Mouse (Mus musculus): ENCODE results near the gene Hdac4. TPM values are rescaled to one million over a fixed set of nuclear protein-coding genes. Genes with fewer than 3 reads are reported as not detected.

The Hdac4 gene
- polyA plus RNA-seq, 1 experiment from 2014 or later, result 21.2 TPM

DNA sequence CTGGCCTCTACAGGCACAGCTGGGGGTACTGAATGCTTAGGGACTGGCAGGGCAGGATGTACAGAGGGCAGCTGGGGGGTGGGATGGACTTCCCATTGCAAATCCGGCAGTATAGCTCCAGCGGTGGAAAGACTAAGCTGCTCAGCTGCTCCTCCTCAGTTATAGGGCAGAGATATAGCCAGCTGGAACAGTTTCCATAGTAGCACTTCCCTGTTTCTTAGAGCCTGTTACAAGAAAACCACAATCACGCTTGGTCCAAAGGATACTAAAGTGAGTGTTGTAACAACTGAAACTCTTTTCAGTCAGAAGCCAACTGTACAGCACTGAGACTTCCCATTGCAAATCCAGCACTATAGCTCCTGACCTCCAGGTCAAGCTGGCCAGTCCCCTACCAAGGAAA, 161.3 kb downstream of the Hdac4 start:
- no peak overlapping the region for H3K4me3 ChIP-seq (ENCODE audit: low read depth, low read length)
- H3K4me1 ChIP-seq (replicated peaks; ENCODE audit: control insufficient read depth, insufficient read depth, low read length), result no peaks in the 10 kb centered on the region; the same call in 1 of the 2 replicates
- H3K36me3 ChIP-seq (ENCODE audit: control insufficient read depth, insufficient read depth, low read length), result no peaks in the 10 kb centered on the region
- H3K27ac ChIP-seq (ENCODE audit: low read depth, low read length), result no peak overlapping the region
- H3K9me3 ChIP-seq (ENCODE audit: control insufficient read depth, low read length), result no peaks in the 10 kb centered on the region
- 72% methylated on average over 3 of the region's 3 CpGs for WGBS
- H3K9ac ChIP-seq (ENCODE audit: low read depth, low read length), result no peak overlapping the region
- no peak overlapping the region for H3K4me2 ChIP-seq (replicated peaks; ENCODE audit: low read depth, low read length)
- no peak for ATAC-seq (ENCODE audit: low FRiP score)
- no peaks in the 10 kb centered on the region for H3K27me3 ChIP-seq (ENCODE audit: control insufficient read depth, insufficient read depth, low read length)
- DNase-seq (ENCODE audit: low spot score), result no peak

DNA sequence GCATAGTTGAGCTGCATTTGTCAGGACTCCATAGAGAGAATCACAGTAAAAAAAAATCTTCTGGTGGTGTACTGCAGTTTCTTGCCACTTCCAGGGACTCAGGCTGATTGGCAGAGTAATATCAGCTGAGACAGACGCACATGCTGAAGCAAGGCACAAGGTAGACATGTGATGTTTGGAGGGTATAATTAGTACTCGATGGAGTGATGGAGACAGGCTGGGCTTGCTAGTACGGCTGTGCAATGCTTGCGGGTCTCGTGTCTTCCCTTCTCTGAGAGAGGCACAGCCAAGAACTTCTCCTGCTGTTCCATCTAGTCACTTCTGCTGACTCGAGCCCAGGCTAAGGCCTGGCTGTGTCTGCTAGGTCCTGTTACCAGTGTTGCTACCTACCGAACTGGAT, 162.0 kb downstream of the Hdac4 start:
- ATAC-seq (ENCODE audit: low FRiP score) (no peak), DNase-seq (ENCODE audit: low spot score) (no peak)
- Histone ChIP-seq H3K9me3 (ENCODE audit: control insufficient read depth, low read length) (no peaks in the 10 kb centered on the region), H3K27ac (ENCODE audit: low read depth, low read length) (no peak overlapping the region), H3K4me2 (replicated peaks; ENCODE audit: low read depth, low read length) (no peak overlapping the region), H3K4me1 (replicated peaks; ENCODE audit: control insufficient read depth, insufficient read depth, low read length) (no peaks in the 10 kb centered on the region; the same call in 1 of the 2 replicates), H3K36me3 (ENCODE audit: control insufficient read depth, insufficient read depth, low read length) (no peaks in the 10 kb centered on the region), H3K4me3 (ENCODE audit: low read depth, low read length) (no peak overlapping the region), H3K27me3 (ENCODE audit: control insufficient read depth, insufficient read depth, low read length) (no peaks in the 10 kb centered on the region), H3K9ac (ENCODE audit: low read depth, low read length) (no peak overlapping the region)
- WGBS, result 92% methylated on average over 7 of the region's 7 CpGs

DNA sequence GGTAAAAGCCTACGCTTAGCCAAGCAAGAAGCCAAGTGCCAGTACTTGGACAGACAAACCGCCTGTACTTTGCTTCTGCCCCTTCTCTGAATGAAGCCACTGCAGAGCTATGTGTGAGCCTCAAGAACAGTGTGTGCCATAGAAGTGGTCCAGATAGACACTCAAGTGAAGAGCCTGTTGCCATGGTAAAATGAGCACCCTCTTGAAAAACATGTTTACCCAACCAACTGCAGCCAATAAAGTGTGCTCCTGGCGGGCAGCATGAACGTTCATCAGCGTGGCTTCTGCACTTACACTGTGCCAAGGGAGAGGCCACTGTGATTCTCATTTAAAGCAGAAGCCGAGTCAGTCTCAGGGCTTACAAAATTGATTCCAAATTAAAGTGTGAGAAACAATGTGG, 165.0 kb downstream of the Hdac4 start:
- Histone ChIP-seq H3K36me3 (ENCODE audit: control insufficient read depth, insufficient read depth, low read length) (no peaks in the 10 kb centered on the region), H3K4me2 (replicated peaks; ENCODE audit: low read depth, low read length) (no peak overlapping the region), H3K4me1 (replicated peaks; ENCODE audit: control insufficient read depth, insufficient read depth, low read length) (no peaks in the 10 kb centered on the region), H3K4me3 (ENCODE audit: low read depth, low read length) (no peak overlapping the region), H3K9ac (ENCODE audit: low read depth, low read length) (no peak overlapping the region), H3K27ac (ENCODE audit: low read depth, low read length) (no peak overlapping the region), H3K27me3 (ENCODE audit: control insufficient read depth, insufficient read depth, low read length) (no peaks in the 10 kb centered on the region), H3K9me3 (ENCODE audit: control insufficient read depth, low read length) (no peaks in the 10 kb centered on the region)
- WGBS, result 90% methylated on average over 6 of the region's 6 CpGs
- DNase-seq (ENCODE audit: low spot score) (no peak), ATAC-seq (ENCODE audit: low FRiP score) (no peak)

DNA sequence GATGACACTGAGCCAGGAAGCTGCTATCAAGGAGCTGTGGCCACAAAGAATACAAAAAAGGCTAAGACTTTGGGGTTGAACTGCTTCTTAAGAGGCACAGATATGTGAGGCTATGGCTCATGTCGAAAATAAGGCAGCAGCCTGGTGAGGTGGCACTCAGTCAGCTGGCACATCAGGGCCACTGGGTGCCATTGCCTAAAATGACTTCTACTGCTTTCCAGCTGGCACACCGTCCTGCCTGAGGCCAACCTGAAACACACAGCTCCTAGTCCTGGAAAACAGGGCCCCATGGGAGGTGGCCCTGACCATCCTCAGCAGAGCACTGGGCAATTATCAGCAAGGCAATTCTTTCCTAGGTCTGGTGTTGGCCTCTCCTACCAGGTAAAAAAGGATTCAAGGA, 167.3 kb downstream of the Hdac4 start:
- no peaks in the 10 kb centered on the region for H3K9me3 ChIP-seq (ENCODE audit: control insufficient read depth, low read length)
- WGBS, result 92% methylated on average over 2 of the region's 2 CpGs
- H3K36me3 ChIP-seq (ENCODE audit: control insufficient read depth, insufficient read depth, low read length), result no peaks in the 10 kb centered on the region
- H3K27me3 ChIP-seq (ENCODE audit: control insufficient read depth, insufficient read depth, low read length), result no peaks in the 10 kb centered on the region
- no peak overlapping the region for H3K4me2 ChIP-seq (replicated peaks; ENCODE audit: low read depth, low read length)
- H3K9ac ChIP-seq (ENCODE audit: low read depth, low read length), result no peak overlapping the region
- no peak overlapping the region for H3K4me3 ChIP-seq (ENCODE audit: low read depth, low read length)
- DNase-seq (ENCODE audit: low spot score), result no peak
- no peaks in the 10 kb centered on the region for H3K4me1 ChIP-seq (replicated peaks; ENCODE audit: control insufficient read depth, insufficient read depth, low read length)
- H3K27ac ChIP-seq (ENCODE audit: low read depth, low read length), result no peak overlapping the region
- no peak for ATAC-seq (ENCODE audit: low FRiP score)

DNA sequence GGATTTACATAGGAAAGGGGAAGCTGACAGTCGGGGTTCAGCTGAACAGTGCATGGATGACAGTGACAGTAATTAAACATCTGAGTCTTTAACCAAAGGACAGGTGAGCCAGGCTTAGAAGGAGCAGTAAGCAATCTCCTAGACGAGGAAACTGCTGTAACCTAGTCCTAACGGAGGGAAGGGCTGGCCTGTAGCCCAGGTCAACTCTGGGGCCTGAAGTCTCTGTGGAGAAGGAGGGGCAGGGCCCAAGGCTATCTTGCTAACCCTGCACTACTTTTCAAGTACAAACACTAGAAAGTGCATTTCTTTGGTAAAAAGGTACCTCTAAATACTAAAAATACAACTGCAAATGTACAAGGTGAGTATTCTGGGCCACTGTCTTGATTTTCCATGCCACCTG, 169.1 kb downstream of the Hdac4 start:
- ATAC-seq (ENCODE audit: low FRiP score), result no peak
- H3K4me3 ChIP-seq (ENCODE audit: low read depth, low read length), result no peak overlapping the region
- no peak overlapping the region for H3K27ac ChIP-seq (ENCODE audit: low read depth, low read length)
- no peaks in the 10 kb centered on the region for H3K4me1 ChIP-seq (replicated peaks; ENCODE audit: control insufficient read depth, insufficient read depth, low read length)
- WGBS, result 90% methylated on average over 3 of the region's 3 CpGs
- H3K4me2 ChIP-seq (replicated peaks; ENCODE audit: low read depth, low read length), result no peak overlapping the region
- H3K36me3 ChIP-seq (ENCODE audit: control insufficient read depth, insufficient read depth, low read length), result no peaks in the 10 kb centered on the region
- DNase-seq (ENCODE audit: low spot score), result no peak
- no peaks in the 10 kb centered on the region for H3K27me3 ChIP-seq (ENCODE audit: control insufficient read depth, insufficient read depth, low read length)
- no peak overlapping the region for H3K9ac ChIP-seq (ENCODE audit: low read depth, low read length)
- no peaks in the 10 kb centered on the region for H3K9me3 ChIP-seq (ENCODE audit: control insufficient read depth, low read length)

DNA sequence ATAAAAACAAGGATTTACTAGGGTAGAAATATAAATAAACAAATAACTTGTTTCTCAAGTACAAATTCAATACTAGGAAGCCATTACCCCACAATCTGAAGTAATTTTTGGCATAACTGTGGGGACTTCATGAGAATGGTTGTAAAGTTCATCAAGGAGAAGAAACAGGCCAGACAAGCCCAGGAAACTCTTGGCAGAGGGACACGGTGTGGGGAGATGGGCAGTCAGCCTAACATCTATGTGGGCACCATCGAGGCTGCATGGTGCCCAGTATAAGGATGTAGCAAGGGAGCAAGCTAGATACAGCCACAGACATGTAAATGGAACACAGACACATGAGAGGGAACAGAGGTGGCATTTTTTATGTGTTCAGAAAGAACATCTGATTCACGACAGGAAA, 171.6 kb downstream of the Hdac4 start:
- no peaks in the 10 kb centered on the region for H3K27me3 ChIP-seq (ENCODE audit: control insufficient read depth, insufficient read depth, low read length)
- no peak overlapping the region for H3K4me3 ChIP-seq (ENCODE audit: low read depth, low read length)
- H3K27ac ChIP-seq (ENCODE audit: low read depth, low read length), result no peak overlapping the region
- no peak overlapping the region for H3K4me2 ChIP-seq (replicated peaks; ENCODE audit: low read depth, low read length)
- no peak overlapping the region for H3K9ac ChIP-seq (ENCODE audit: low read depth, low read length)
- 92% methylated on average over 3 of the region's 3 CpGs for WGBS
- no peaks in the 10 kb centered on the region for H3K36me3 ChIP-seq (ENCODE audit: control insufficient read depth, insufficient read depth, low read length)
- no peak for DNase-seq (ENCODE audit: low spot score)
- no peaks in the 10 kb centered on the region for H3K9me3 ChIP-seq (ENCODE audit: control insufficient read depth, low read length)
- ATAC-seq (ENCODE audit: low FRiP score), result no peak
- H3K4me1 ChIP-seq (replicated peaks; ENCODE audit: control insufficient read depth, insufficient read depth, low read length), result no peaks in the 10 kb centered on the region

DNA sequence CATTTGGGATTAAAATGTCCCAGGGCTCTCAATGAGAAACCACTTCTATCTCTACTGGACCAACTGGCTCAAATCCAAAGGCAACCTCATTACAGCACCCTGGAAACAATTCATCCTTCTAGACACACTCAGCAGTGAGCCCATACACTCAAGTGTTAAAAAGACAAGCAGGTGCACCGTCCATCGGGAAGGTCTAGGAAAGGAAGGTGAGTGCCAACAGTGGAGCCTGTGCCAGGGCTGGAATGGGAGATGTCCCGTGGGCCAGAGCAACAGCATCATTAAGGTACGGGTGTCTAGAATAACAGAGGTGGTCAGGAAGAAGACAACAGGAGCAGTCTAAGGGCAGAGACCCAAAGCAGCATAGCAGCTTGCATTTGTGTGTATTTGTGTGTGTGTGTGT, 173.5 kb downstream of the Hdac4 start:
- ATAC-seq (ENCODE audit: low FRiP score) (no peak), DNase-seq (ENCODE audit: low spot score) (no peak)
- no peaks in the 10 kb centered on the region for H3K9me3 ChIP-seq (ENCODE audit: control insufficient read depth, low read length)
- no peaks in the 10 kb centered on the region for H3K27me3 ChIP-seq (ENCODE audit: control insufficient read depth, insufficient read depth, low read length)
- no peaks in the 10 kb centered on the region for H3K36me3 ChIP-seq (ENCODE audit: control insufficient read depth, insufficient read depth, low read length)
- WGBS, result 95% methylated on average over 4 of the region's 4 CpGs
- no peaks in the 10 kb centered on the region for H3K4me1 ChIP-seq (replicated peaks; ENCODE audit: control insufficient read depth, insufficient read depth, low read length)
- no peak overlapping the region for H3K4me2 ChIP-seq (replicated peaks; ENCODE audit: low read depth, low read length)
- H3K9ac ChIP-seq (ENCODE audit: low read depth, low read length), result no peak overlapping the region
- no peak overlapping the region for H3K27ac ChIP-seq (ENCODE audit: low read depth, low read length)
- no peak overlapping the region for H3K4me3 ChIP-seq (ENCODE audit: low read depth, low read length)

DNA sequence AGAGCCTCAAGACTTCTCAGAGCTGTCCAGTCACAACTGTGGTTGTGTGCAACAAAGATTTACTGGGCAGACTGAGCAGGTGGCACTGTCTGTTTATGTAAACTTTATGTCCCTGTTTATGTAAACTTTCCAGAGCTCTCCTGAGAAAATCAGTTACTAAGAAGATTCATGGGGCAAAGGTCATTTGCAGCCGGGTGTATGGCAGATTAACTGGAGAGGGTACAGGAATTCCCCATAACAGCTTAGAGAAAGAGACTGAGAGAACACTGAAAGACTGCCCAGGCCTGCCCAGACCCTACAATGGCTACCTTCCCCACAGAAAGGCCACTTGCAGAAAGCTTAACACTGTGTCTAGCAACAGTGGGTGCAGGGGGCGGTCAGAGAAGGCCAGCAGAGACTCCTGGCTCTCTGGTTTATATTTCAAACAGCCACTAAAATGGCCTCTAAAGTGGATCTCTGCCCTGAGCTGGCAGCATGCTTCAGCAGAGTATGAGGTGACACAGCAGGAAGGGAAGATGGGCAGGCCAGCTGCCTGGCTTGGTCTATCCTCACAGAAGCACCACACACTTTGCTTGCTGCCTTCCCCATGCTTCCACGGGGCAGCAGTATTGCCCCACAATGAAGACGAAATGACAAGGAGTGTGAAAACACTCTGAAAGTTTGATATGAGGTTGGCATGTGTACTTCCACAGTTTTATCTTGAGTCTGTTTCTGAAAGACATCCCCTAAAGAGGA, 179.4 kb downstream of the Hdac4 start:
- Histone ChIP-seq H3K27me3 (ENCODE audit: control insufficient read depth, insufficient read depth, low read length) (no peaks in the 10 kb centered on the region), H3K4me3 (ENCODE audit: low read depth, low read length) (no peak overlapping the region), H3K9me3 (ENCODE audit: control insufficient read depth, low read length) (no peaks in the 10 kb centered on the region), H3K27ac (ENCODE audit: low read depth, low read length) (no peak overlapping the region), H3K36me3 (ENCODE audit: control insufficient read depth, insufficient read depth, low read length) (no peaks in the 10 kb centered on the region), H3K9ac (ENCODE audit: low read depth, low read length) (no peak overlapping the region), H3K4me2 (replicated peaks; ENCODE audit: low read depth, low read length) (no peak overlapping the region), H3K4me1 (replicated peaks; ENCODE audit: control insufficient read depth, insufficient read depth, low read length) (no peaks in the 10 kb centered on the region)
- 84% methylated on average over 4 of the region's 4 CpGs for WGBS
- no peak for DNase-seq (ENCODE audit: low spot score)
- no peak for ATAC-seq (ENCODE audit: low FRiP score)

DNA sequence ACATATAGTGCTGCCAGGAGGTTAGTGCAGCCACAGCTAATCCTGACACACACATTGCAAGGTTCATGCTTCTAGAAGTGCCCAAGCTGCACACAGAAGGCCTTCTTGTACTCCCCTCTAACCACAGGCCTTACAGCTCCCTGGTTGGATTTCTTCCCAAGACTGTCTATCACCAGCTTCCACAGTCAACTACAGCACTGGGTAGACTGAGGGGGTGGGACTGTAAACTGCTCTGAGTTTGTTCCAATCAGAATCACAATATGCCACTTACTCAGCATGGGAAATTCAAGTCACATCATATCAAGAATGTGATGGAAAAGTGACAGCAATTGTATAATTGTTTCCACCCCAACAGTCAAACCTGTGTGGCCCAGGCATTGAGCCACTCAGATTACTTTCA, 180.2 kb downstream of the Hdac4 start:
- Histone ChIP-seq H3K27ac (ENCODE audit: low read depth, low read length) (no peak overlapping the region), H3K4me2 (replicated peaks; ENCODE audit: low read depth, low read length) (no peak overlapping the region), H3K36me3 (ENCODE audit: control insufficient read depth, insufficient read depth, low read length) (no peaks in the 10 kb centered on the region), H3K9me3 (ENCODE audit: control insufficient read depth, low read length) (no peaks in the 10 kb centered on the region), H3K9ac (ENCODE audit: low read depth, low read length) (no peak overlapping the region), H3K27me3 (ENCODE audit: control insufficient read depth, insufficient read depth, low read length) (no peaks in the 10 kb centered on the region), H3K4me1 (replicated peaks; ENCODE audit: control insufficient read depth, insufficient read depth, low read length) (no peaks in the 10 kb centered on the region), H3K4me3 (ENCODE audit: low read depth, low read length) (no peak overlapping the region)
- no peak for ATAC-seq (ENCODE audit: low FRiP score)
- no peak for DNase-seq (ENCODE audit: low spot score)

All from hindbrain, embryonic 11.5 days (tissue).